Mouse (Mus musculus) heart, adult 2 months (tissue): ENCODE results near the gene Tomm6.
A peak's percentile ranks its signal among the peaks of the same experiment; 100 is the strongest.

Source experiments
- CTCF ChIP-seq: fragments of 200-600 bp; IDR thresholded peaks from 2 replicates; pipeline ENCODE4 v1.8.1; 2022; ENCODE audit warnings: antibody characterized with exemption, mild to moderate bottlenecking, moderate library complexity
- POLR2A ChIP-seq: fragments of 200-500 bp; IDR thresholded peaks from 2 replicates; pipeline ENCODE4 v1.6.1; 2011; ENCODE audit warnings: mild to moderate bottlenecking, low read depth, low read length, control low read depth; ENCODE audit not compliant: insufficient read depth

GRCm38 (mm10) chr17:47694503-47695336 lies 6.5 kb upstream of the Tomm6 start, which contains the start of gene Prickle4:
- TF ChIP-seq POLR2A (peak; percentile 66), CTCF (peak; percentile 74)
